Mouse (Mus musculus): Measurements from ENCODE around the gene Rab14.

DNA sequence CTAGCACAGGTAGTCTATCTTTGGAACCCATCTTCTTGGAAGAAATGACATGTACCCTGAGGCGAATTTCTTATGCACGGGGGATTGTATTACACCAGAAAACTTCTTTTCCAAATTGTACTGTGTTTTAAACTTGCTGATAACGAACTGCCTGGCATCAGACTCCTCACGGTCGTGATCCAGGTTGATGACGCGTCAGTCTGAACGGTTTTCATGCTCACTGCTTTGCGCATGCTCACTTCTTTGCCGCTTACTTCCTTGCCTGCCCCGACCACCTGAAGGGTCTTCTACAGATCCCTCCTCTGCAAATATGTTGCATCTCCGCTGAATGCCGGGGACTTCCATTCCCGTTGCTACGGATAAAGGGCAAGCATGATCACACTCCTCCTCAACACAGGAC is 23.4 kb upstream of the Rab14 start:
- TF ChIP-seq CTCF (IDR thresholded peaks at IDR 0.05; ENCODE audit: borderline replicate concordance, control insufficient read depth, extremely low read depth, insufficient read depth, low read length, poor library complexity) = no peak
- no peak for TF ChIP-seq POLR2A (IDR thresholded peaks at IDR 0.05; ENCODE audit: control insufficient read depth, extremely low read depth, insufficient read depth, low read length, poor library complexity)

Data from thymus, adult 2 months (tissue).